Mouse (Mus musculus) liver, adult (tissue): ENCODE measurements around the gene Lyz2.

ENCODE experiments used
- GATA4 ChIP-seq: IDR thresholded peaks from 2 replicates; pipeline ENCODE4 v1.6.1; 2014; ENCODE audit warnings: mild to moderate bottlenecking, low read length; ENCODE audit not compliant: insufficient replicate concordance

Gene Lyz2

GRCm38 (mm10) chr10:117287226-117287850 is 5.2 kb upstream of the Lyz2 start:
- no peak for TF ChIP-seq GATA4

- no peak for TF ChIP-seq GATA4
Observed at GRCm38 (mm10) chr10:117286366-117286970, 4.3 kb upstream of the Lyz2 start.

GRCm38 (mm10) chr10:117284578-117285520 is 2.7 kb upstream of the Lyz2 start:
- no peak for TF ChIP-seq GATA4

GRCm38 (mm10) chr10:117283871-117284577 is 1.9 kb upstream of the Lyz2 start:
- no peak for TF ChIP-seq GATA4

GRCm38 (mm10) chr10:117282551-117282950 is 430 bp upstream of the Lyz2 start:
- no peak for TF ChIP-seq GATA4

GRCm38 (mm10) chr10:117281381-117281920 is 670 bp downstream of the Lyz2 start:
- TF ChIP-seq GATA4, result no peak

DNA sequence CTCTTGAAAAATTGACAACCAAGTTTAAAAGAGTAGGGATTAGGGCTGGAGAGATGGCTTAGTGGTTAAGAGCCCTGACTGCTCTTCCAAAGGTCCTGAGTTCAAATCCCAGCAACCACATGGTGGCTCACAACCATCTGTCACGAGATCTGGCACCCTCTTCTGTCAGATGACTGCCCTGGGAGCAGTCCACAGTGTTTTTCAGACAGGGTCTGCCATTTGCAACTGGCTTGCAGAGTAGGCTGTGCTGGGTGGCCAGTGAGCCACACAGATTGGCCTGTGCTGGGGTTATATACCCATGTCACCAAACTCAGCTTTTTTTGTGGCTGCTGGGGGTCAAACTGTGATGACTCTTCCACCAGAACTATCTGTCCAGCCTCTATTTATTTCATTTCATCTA is 2.1 kb downstream of the Lyz2 start:
- no peak for TF ChIP-seq GATA4

DNA sequence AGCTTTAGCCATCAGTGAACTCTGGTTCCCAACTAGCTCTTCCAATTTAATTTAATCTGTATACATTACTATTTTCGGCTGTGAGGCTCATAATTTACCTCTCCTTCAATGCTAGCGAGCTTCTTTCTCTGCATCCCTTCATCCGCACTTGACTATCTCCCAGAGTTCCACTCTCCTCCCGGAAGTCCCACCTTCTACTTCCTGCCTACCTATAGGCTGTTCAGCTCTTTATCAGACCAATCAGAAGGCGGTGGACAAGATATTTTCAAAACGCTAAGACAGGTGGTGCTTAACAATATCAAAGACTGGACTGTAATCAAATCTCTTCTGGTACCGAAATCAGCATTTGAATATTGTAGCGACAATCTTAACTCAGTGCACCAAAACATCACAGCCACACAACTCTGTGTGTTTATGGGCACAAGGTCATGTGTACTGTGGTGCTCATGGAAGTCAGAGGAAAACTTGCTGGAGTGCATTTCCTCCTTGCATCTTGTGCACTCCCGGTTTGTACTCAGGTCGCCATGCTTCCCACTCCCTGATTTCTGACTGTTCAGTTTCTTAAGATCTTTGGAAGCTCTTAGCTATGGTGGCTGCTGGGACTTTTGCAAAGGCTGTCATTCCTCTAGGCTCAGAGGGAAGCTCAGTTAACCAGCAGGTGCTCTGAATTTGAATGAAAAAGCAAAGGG is 6.3 kb downstream of the Lyz2 start:
- no peak for TF ChIP-seq GATA4

DNA sequence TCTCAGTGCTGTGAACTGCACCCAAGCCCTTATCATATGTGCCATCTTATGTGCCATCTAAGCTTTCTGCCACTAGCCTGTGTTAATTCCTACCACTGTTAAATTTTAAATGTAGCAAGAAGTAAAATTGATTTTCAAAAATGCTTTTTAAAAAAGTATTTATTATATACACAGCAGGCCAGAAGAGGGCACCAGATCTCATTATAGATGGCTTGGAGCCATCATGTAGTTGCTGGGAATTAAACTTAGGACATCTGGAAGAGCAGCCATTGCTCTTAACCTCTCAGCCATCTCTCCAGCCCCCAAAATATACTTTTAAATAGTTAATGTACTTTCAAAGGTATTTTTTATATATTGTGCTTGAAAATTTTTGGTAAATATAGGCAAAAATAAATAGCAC is 10.1 kb downstream of the Lyz2 start:
- TF ChIP-seq GATA4, result no peak

DNA sequence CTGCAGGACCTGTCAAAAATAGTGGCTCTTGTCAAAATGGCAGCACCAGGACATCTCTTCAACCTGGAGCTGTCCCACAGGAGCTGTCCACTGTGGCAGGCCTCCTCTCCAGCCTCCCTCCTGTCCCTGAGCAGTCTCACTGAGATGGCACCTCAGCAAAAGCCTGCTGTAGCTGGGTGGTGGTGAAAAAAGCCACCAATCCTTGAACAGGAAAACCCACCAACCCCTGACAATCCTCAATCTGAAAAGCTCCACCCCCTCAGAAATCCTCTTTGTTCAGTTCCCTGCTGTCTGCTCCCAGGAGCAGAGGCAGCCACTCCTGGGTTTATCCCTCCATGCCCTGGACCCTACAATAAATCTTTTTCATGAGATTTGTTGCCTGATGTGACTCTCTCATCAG is 22.3 kb downstream of the Lyz2 start:
- TF ChIP-seq GATA4, result no peak

DNA sequence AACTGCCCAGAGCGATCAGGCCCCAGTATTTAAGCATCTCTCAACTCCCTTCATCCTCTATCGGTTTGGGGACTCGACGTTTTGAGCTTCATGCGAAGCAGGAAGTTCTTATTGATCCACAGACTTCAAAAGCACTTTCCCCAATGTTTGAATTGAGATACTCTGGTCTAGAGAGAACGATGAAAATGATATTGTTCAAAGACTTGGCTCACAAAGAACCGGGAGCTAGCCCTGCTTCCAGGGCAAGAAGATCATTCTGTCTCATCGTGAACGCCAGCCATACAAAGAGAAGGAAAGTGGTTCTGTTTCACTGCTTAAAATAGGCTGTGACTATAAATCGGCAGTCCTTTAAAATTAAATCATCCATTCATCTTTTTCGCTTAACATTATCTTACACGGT is 43.5 kb downstream of the Lyz2 start, which contains the start of gene 9530003J23Rik:
TSS of gene 9530003J23Rik (minus strand) at position 101 of the 400 bp plus-strand sequence.
- TF ChIP-seq GATA4, result no peak

- no peak for TF ChIP-seq GATA4
Observed at GRCm38 (mm10) chr10:117235866-117236265, 46.3 kb downstream of the Lyz2 start.

- no peak for TF ChIP-seq GATA4
Observed at GRCm38 (mm10) chr10:117234825-117235224, 47.3 kb downstream of the Lyz2 start.

GRCm38 (mm10) chr10:117229826-117230225 is 52.3 kb downstream of the Lyz2 start:
- TF ChIP-seq GATA4, result no peak
